Mouse (Mus musculus) erythroblast, embryonic 14.5 days (primary cell): ENCODE results near the gene Wipi2. TPM values are rescaled to one million over a fixed set of nuclear protein-coding genes. Genes with fewer than 3 reads are reported as not detected.

Experiments used
- H3K27me3 ChIP-seq: 2 replicates; pipeline ENCODE4 v1.6.1; 2012; ENCODE audit warnings: inconsistent platforms; ENCODE audit not compliant: control insufficient read depth
- H3K36me3 ChIP-seq: 2 replicates; pipeline ENCODE4 v1.6.1; 2012; ENCODE audit warnings: mild to moderate bottlenecking, inconsistent platforms; ENCODE audit not compliant: control insufficient read depth
- H3K4me1 ChIP-seq: 2 replicates; pipeline ENCODE4 v1.6.1; 2012; ENCODE audit warnings: inconsistent platforms; ENCODE audit not compliant: control insufficient read depth
- H3K4me3 ChIP-seq: replicated peaks from 2 replicates; pipeline ENCODE3; 2012; ENCODE audit warnings: moderate library complexity, mild to moderate bottlenecking, inconsistent platforms
- H3K9me3 ChIP-seq: 2 replicates; pipeline ENCODE4 v1.6.1; 2012; ENCODE audit warnings: low read length, inconsistent platforms, mixed read lengths; ENCODE audit not compliant: control insufficient read depth
- GATA1 ChIP-seq: IDR thresholded peaks from 2 replicates; pipeline ENCODE4 v1.6.1; 2012; ENCODE audit warnings: low read length, inconsistent platforms, mixed read lengths
- TAL1 ChIP-seq: IDR thresholded peaks from 3 replicates; pipeline ENCODE4 v1.6.1; 2012; ENCODE audit warnings: low read length, inconsistent platforms, mixed read lengths
- polyA plus RNA-seq: library from polyadenylated mRNA; stranded (reverse); fragments of >175 nt; gene quantifications from 2 replicates; pipeline ENCODE4 v1.2.3, GENCODE M21; 2012

Wipi2 gene
- polyA plus RNA-seq, 1 experiment = 3.2 TPM

DNA sequence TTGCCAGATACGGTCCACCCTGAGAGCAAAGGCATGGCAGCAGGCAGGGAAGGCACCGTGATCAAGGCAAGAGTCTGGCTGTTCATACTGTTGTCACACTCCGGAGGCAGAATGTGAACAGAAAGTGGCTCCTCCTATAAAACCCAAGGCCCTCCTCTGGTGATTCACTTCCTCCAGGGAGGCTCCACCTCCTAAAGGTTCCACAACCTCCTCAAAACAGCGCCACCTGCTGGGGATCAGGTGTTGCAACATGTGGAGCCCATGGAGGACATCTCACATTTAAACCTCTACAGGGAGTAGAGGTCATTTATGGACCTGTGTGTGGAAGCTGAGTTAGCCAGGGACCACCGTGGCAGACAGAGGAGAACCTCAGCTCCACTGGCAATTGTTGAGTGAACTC is 84.9 kb downstream of the Wipi2 start:
- Histone ChIP-seq H3K4me3 (no peak overlapping the region), H3K36me3 (no peaks in the 10 kb centered on the region), H3K4me1 (no peaks in the 10 kb centered on the region), H3K27me3 (no peaks in the 10 kb centered on the region; the same call in 1 of the 2 replicates), H3K9me3 (peaks cover 14% of the 10 kb centered on the region)
- TF ChIP-seq TAL1 (no peak), GATA1 (no peak)

DNA sequence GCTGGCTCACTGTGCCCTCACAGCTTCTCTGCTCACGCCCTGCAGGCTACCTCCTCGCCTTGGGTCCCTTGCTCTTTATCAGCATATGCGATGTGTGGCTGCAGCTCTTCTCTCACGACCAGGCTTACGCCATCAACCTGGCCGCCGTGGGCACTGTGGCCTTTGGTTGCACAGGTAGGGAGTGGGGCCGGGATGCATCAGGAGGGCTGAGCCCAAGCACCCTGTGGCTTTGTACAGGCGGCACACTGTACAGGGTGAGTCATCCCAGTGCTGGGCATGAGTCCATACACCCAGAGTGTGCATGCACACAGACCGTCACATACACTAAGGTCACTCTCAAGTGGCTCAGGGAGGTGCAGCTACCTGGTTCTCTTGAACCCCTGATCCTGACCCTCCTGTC is 86.5 kb downstream of the Wipi2 start:
- peak; percentile 24; the same call in 1 of the 3 replicates for TF ChIP-seq TAL1
- no peak for TF ChIP-seq GATA1
- no peak overlapping the region for H3K4me3 ChIP-seq
- peaks cover 14% of the 10 kb centered on the region for H3K9me3 ChIP-seq
- no peaks in the 10 kb centered on the region; the same call in 1 of the 2 replicates for H3K27me3 ChIP-seq
- H3K4me1 ChIP-seq = no peaks in the 10 kb centered on the region
- no peaks in the 10 kb centered on the region for H3K36me3 ChIP-seq

- Histone ChIP-seq H3K4me1 (no peaks in the 10 kb centered on the region), H3K27me3 (no peaks in the 10 kb centered on the region; the same call in 1 of the 2 replicates), H3K9me3 (peaks cover 14% of the 10 kb centered on the region), H3K36me3 (no peaks in the 10 kb centered on the region), H3K4me3 (no peak overlapping the region)
- no peak for TF ChIP-seq TAL1
- TF ChIP-seq GATA1 = no peak
Observed at GRCm38 (mm10) chr5:142715059-142715458, 87.6 kb downstream of the Wipi2 start.

DNA sequence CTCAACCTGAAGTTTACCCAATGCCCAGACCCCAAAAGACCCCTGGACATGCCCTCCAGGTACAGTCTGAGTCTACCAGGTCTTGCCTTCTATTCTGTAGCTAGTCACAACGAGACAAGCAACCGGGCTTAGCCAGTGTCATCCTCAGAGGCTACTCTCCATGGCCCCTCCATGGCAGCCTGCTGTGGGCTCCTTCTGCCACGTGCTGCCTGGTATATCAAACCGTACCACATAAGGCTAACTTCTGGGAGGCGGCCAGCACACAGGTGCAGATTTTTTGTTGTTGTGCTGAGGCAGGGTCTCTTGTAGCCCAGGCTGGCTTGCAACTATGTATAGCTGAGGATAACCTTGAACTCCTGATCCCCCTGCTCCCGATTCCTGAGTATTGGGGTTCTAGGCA is 88.6 kb downstream of the Wipi2 start:
- H3K27me3 ChIP-seq = no peaks in the 10 kb centered on the region; the same call in 1 of the 2 replicates
- peaks cover 14% of the 10 kb centered on the region for H3K9me3 ChIP-seq
- no peak for TF ChIP-seq TAL1
- no peak for TF ChIP-seq GATA1
- H3K4me1 ChIP-seq = no peaks in the 10 kb centered on the region
- no peak overlapping the region for H3K4me3 ChIP-seq
- no peaks in the 10 kb centered on the region for H3K36me3 ChIP-seq

DNA sequence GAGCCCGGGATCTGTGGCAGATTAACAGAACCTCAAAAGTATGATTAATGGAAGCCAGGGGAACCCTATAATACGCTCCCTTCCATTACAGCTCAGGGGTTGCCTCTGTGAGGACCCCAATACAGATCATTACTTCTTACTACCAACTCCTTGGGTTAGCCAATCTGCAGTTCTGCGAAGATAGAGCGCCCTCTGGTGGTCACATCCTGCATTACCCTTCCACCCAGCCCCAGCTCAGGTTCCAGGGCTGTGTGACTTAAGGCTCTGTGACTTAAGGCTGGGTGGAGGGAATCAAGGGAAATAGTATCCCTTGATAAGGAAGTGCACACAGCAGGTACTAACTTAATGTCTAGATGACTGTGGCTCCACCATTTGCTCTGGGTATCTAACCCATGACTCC is 90.5 kb downstream of the Wipi2 start:
- Histone ChIP-seq H3K4me1 (no peaks in the 10 kb centered on the region), H3K4me3 (no peak overlapping the region), H3K9me3 (no peaks in the 10 kb centered on the region), H3K36me3 (no peaks in the 10 kb centered on the region), H3K27me3 (no peaks in the 10 kb centered on the region; the same call in 1 of the 2 replicates)
- TF ChIP-seq TAL1 = no peak
- no peak for TF ChIP-seq GATA1

- no peaks in the 10 kb centered on the region for H3K9me3 ChIP-seq
- H3K27me3 ChIP-seq = no peaks in the 10 kb centered on the region; the same call in 1 of the 2 replicates
- H3K4me3 ChIP-seq = no peak overlapping the region
- TF ChIP-seq TAL1 = no peak
- TF ChIP-seq GATA1 = no peak
- no peaks in the 10 kb centered on the region for H3K4me1 ChIP-seq
- no peaks in the 10 kb centered on the region for H3K36me3 ChIP-seq
Observed at GRCm38 (mm10) chr5:142718486-142718885, 91.0 kb downstream of the Wipi2 start.

DNA sequence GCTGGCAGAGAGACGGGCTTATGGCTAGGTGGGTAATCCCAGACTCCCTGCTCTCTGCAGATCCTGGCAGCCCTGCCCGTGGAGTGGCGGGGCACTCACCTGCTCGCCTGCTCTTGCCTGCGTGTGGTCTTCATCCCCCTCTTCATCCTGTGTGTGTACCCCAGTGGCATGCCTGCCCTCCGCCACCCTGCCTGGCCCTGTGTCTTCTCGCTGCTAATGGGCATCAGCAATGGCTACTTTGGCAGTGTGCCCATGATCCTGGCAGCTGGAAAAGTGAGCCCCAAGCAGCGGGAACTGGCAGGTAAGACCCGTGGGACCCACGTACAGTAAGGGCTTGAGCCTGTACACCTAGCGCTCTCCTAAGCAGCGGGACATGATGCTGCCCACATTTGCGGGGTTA is 92.4 kb downstream of the Wipi2 start:
- Histone ChIP-seq H3K4me3 (no peak overlapping the region), H3K36me3 (no peaks in the 10 kb centered on the region), H3K9me3 (no peaks in the 10 kb centered on the region), H3K27me3 (no peaks in the 10 kb centered on the region), H3K4me1 (peaks cover 4% of the 10 kb centered on the region)
- TF ChIP-seq GATA1 (no peak), TAL1 (no peak)

Other genes with a start within 250 kb of the Wipi2 start
- 0.77 and 0.91 TPM in 2 replicates for gene Foxk1, start 226.2 kb upstream of the Wipi2 start, polyA plus RNA-seq
- gene Ap5z1, start 163.8 kb upstream of the Wipi2 start, polyA plus RNA-seq = 1.7 and 1.9 TPM in 2 replicates
- gene Papolb, start 97.6 kb upstream of the Wipi2 start, polyA plus RNA-seq = not detected in 2 replicates
- 0.01 and 0.04 TPM in 2 replicates for gene Radil, start 76.6 kb upstream of the Wipi2 start, polyA plus RNA-seq
- gene Mmd2, start 18.9 kb upstream of the Wipi2 start, polyA plus RNA-seq = 0.02 TPM in 1 of 2 replicates, not detected in the other
- gene Slc29a4, start 64.8 kb downstream of the Wipi2 start, polyA plus RNA-seq = not detected in 2 replicates
- gene Tnrc18, start 190.0 kb downstream of the Wipi2 start, polyA plus RNA-seq = 0.97 and 1.5 TPM in 2 replicates